ENCODE assay signal across 9 mouse cellular contexts in the genomic region with DNA sequence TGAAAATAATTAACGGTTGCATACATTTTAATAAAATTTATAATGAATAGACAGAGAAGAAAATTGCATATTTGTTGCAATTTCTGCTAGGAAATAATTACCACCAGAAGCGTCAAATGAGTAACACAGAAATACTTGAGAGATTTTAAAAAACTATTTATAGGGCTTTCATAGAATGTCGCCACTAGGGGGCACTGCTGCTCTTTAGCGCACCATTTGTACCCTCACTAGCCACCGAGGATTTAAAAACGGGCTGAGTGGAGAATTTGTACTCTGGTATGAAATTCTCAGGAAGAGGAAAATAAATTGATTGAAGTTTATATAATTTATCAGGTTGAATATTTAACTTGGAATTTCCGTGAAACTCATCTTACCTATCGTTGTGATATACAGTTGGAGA.
DNase-seq lines count a peak whose midpoint lies in the region; ATAC-seq and TF ChIP-seq lines count a peak whose summit lies in the region.
"Had no signal": no experiment of that assay in that cellular context is flagged by ENCODE, and none has a peak within 500 bp of the region (broad histone marks: within the 10 kb centered on the region; RNA-seq: fewer than 3 reads in every experiment).

No protein-coding gene starts in this region.

- 14% methylated on average over 8 of the region's 8 CpGs for WGBS in forebrain, embryonic 16.5 days
- 18% methylated on average over 8 of the region's 8 CpGs for WGBS in liver, embryonic 14.5 days (ENCODE audit: insufficient replicate concordance)

- H3K9ac ChIP-seq in forebrain, embryonic 16.5 days (replicated peaks; ENCODE audit: low read depth, low read length): no peak overlapping the region
- H3K9ac ChIP-seq in liver, embryonic 14.5 days (replicated peaks): no peak overlapping the region
- H3K9ac ChIP-seq: limb, embryonic 13.5 days had no signal

- no peak overlapping the region for H3K4me2 ChIP-seq in forebrain, embryonic 16.5 days (ENCODE audit: low read length)
- H3K4me2 ChIP-seq in liver, embryonic 14.5 days (ENCODE audit: low read depth): no peak overlapping the region
- H3K4me2 ChIP-seq: limb, embryonic 13.5 days had no signal

- TF ChIP-seq CTCF in liver, embryonic 14.5 days (IDR thresholded peaks at IDR 0.05; ENCODE audit: low read depth): peak; percentile 53

- H3K27ac ChIP-seq in forebrain, embryonic 16.5 days (ENCODE audit: low read length): no peak overlapping the region
- H3K27ac ChIP-seq in liver, embryonic 14.5 days: no peak overlapping the region
- H3K27ac ChIP-seq: limb, embryonic 13.5 days had no signal

- DNase-seq in A20 (ENCODE audit: low read depth, low spot score) (peak; percentile 73), ES-CJ7 (ENCODE audit: low read depth, low spot score) (peak; percentile 59)
- peak; percentile 49 to 73 for DNase-seq in kidney, postnatal 25 days
- peak in 2 of 3 experiments; percentile 2 to 11 for DNase-seq in liver, embryonic 14.5 days (ENCODE audit: low read depth in 3 of 3, low spot score in 3 of 3)
- peak; percentile 63 for DNase-seq in right cerebral cortex, postnatal 25 days
- no peak for DNase-seq in yolk sac, embryonic 10.5 days (ENCODE audit: low spot score)

- TF ChIP-seq EP300 in liver, embryonic 14.5 days (IDR thresholded peaks at IDR 0.05; ENCODE audit: low read depth): no peak

- H3K4me1 ChIP-seq in forebrain, embryonic 16.5 days (replicated peaks; ENCODE audit: control insufficient read depth, insufficient read depth, low read length): no peaks in the 10 kb centered on the region
- H3K4me1 ChIP-seq in liver, embryonic 14.5 days (replicated peaks; ENCODE audit: control insufficient read depth in 2 of 2, insufficient read depth in 2 of 2, low read length in 1 of 2): no peaks in the 10 kb centered on the region
- H3K4me1 ChIP-seq: limb, embryonic 13.5 days had no signal

- no peaks in the 10 kb centered on the region for H3K9me3 ChIP-seq in forebrain, embryonic 16.5 days (ENCODE audit: control insufficient read depth, low read length)
- H3K9me3 ChIP-seq in liver, embryonic 14.5 days (ENCODE audit: control insufficient read depth, low read length): no peaks in the 10 kb centered on the region
- H3K9me3 ChIP-seq: limb, embryonic 13.5 days had no signal

- peak; percentile 74 for ATAC-seq in cerebellum, adult (ENCODE audit: insufficient number of reproducible peaks, low FRiP score, low TSS enrichment)
- peak; percentile 67; the same call in 1 of the 2 replicates for ATAC-seq in forebrain, embryonic 16.5 days
- no peak for ATAC-seq in liver, embryonic 14.5 days (ENCODE audit: insufficient read depth)

- H3K4me3 ChIP-seq in forebrain, embryonic 16.5 days (replicated peaks; ENCODE audit: low read length): no peak overlapping the region
- H3K4me3 ChIP-seq in liver, embryonic 14.5 days (ENCODE audit: insufficient read depth in 1 of 2, low read depth in 2 of 2, low read length in 2 of 2): no peak overlapping the region
- H3K4me3 ChIP-seq: limb, embryonic 13.5 days had no signal

- H3K36me3 ChIP-seq in forebrain, embryonic 16.5 days (ENCODE audit: control insufficient read depth, insufficient read depth): no peaks in the 10 kb centered on the region
- H3K36me3 ChIP-seq in liver, embryonic 14.5 days (replicated peaks; ENCODE audit: control insufficient read depth, insufficient read depth, low read depth): no peaks in the 10 kb centered on the region
- H3K36me3 ChIP-seq: limb, embryonic 13.5 days had no signal

- no peaks in the 10 kb centered on the region for H3K27me3 ChIP-seq in forebrain, embryonic 16.5 days (replicated peaks; ENCODE audit: control insufficient read depth, insufficient read depth, low read length)
- no peaks in the 10 kb centered on the region for H3K27me3 ChIP-seq in liver, embryonic 14.5 days (ENCODE audit: control insufficient read depth, insufficient read depth, low read length)
- H3K27me3 ChIP-seq: limb, embryonic 13.5 days had no signal
